Mouse (Mus musculus): ENCODE data around the gene Smlr1. TPM values are rescaled to one million over a fixed set of nuclear protein-coding genes. Genes with fewer than 3 reads are reported as not detected.

The Smlr1 gene
- total RNA-seq, 2 experiments from 2014 or later, result not detected

DNA sequence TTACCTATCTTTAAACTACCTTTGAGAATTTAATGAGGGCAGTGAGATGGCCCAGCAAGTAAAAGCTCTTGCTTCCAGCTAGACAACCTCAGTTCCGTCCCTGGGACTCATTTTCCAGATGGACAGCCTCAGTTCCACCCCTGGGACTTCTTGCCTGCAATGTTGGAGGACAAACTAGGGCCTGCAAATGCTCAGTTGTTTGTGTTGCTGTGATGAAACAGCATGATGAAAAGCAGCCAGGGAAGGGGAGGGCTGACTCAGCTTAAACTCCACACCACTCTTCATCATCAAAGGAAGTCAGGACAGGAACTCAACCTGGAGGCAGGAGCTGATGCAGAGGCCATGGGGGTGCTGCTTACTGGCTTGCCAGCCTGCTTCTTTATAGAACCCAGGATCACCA is 22.2 kb downstream of the Smlr1 start:
- DNase-seq (ENCODE audit: low spot score), result no peak
- intact Hi-C loops (cut with DNase I), result no loop called here

DNA sequence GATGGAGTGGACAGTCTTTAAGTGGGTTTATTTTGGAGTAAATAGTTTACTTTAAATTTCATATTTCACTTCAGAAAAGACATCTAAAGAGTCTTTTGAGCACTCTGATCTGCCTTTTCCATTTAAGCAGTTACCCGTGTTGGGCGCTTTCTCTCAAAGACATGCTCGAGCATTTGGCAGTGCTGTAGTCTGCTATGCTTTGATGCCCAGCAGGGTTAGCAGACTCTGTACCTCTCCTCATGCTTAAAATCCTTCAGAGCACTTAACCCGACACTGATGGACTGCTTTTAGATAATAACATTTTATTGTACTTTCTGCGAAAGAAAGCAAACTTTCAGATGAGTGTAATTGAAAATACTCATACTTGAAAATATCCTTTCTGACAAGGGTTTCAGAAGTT is 32.8 kb downstream of the Smlr1 start:
- intact Hi-C loops (cut with DNase I), result no loop called here
- no peak for DNase-seq (ENCODE audit: low spot score)

DNA sequence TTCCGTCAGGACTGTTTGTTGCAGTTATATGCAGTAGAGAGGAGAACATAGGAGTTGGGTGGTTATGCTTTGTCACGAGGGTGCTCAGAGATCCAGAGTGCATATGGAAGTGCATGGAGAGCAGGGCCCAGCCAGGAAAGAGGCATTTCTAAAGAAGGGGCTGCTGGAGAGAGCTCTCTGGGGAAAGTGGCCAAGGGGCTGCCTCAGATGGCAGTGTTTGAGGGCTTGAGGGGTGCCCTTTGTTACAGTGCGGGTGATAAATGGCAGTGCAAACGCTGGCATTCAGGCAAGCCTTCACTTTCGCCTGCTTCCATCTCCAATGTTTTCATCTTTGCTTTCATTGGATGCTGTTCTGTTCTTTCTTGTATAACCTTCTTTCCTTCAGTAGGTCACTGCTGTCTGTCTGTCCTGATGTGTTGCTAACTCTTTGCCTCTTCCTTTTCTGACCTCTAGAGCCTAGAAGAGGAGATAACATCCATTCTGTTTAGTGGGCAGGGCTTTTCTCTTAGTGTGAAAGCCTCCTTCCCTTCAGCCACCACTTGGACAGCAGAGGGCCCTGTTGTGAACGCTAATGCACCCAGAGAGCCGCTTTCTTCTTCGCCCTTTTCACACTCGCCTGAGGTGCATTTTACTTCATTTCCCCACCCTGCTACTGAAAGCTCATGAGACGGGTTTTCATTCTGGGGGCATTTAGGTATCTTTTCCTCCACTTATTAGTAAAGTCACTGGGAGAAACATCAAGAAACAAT is 36.6 kb downstream of the Smlr1 start:
- no peak for DNase-seq (ENCODE audit: low spot score)
- intact Hi-C loops (cut with DNase I), result no loop called here

- intact Hi-C loops (cut with DNase I), result loop anchor here (1.0 to 10.0 kb wide), 3 partner anchors 54 to 219 kb away; no protein-coding TSS in a partner anchor
Observed at GRCm38 (mm10) chr10:25488456-25488855, 47.6 kb downstream of the Smlr1 start.

GRCm38 (mm10) chr10:25482791-25483190 is 53.3 kb downstream of the Smlr1 start:
- intact Hi-C loops (cut with DNase I), result loop anchor here (10.0 kb wide), 2 partner anchors 48 to 118 kb away; no protein-coding TSS in a partner anchor
- no peak for DNase-seq (ENCODE audit: low spot score)

More at GRCm38 (mm10) chr10:25488456-25488855, 47.6 kb downstream of the Smlr1 start:
- DNase-seq (ENCODE audit: low spot score), result no peak

DNA sequence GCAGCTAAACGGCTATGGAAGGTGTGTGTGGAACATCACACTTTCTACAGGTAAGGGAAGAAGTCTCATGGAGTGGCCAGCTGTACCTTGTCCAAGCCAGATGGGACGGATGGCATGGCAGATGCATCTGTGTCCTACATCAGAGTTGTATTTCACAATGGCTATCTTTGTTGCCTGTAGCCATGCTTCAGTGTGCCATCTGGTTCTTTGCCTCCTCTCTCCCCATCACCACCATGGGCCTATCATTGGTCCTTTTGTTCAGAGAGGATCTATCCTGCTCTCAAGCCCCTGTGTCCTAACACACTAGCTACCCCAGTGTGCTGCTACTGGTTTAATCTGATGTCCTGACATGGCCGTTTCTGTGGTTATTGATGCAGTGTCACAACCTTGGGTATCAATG is 56.4 kb downstream of the Smlr1 start:
- DNase-seq (ENCODE audit: low spot score), result no peak
- intact Hi-C loops (cut with DNase I), result loop anchor here (10.0 kb wide), 2 partner anchors 45 to 115 kb away; no protein-coding TSS in a partner anchor

Other genes with a start within 250 kb of the Smlr1 start
- 10 to 100 TPM; 52.6 to 58.2 TPM for gene Akap7, start 228.4 kb downstream of the Smlr1 start, total RNA-seq (2021)
- 10 to 100 TPM; 53.9 to 60.5 TPM for gene Epb41l2, start 176.5 kb downstream of the Smlr1 start, total RNA-seq (2021)

Measured in heart, postnatal 25 days (tissue).